Mouse (Mus musculus) stomach, embryonic 14.5 days (tissue): Measurements from ENCODE around the gene Necab3. TPM values are rescaled to one million over a fixed set of nuclear protein-coding genes. Genes with fewer than 3 reads are reported as not detected.

Experiments
- ATAC-seq: fragments of 200-750 bp; cut with Nextera tagmentation; 2 replicates; pipeline ENCODE4 v1.8.0; 2017; ENCODE audit warnings: low read depth, moderate TSS enrichment; ENCODE audit not compliant: insufficient number of reproducible peaks, insufficient read depth, low FRiP score
- H3K27ac ChIP-seq: fragments of 300-500 bp; sonication (generic); 2 replicates; pipeline ENCODE4 v1.5.1; 2014; ENCODE audit warnings: mild to moderate bottlenecking, low read length, moderate library complexity, mixed read lengths
- H3K27me3 ChIP-seq: fragments of 300-500 bp; sonication (generic); 2 replicates; pipeline ENCODE4 v1.6.1; 2014; ENCODE audit warnings: low read length, control low read depth, mixed read lengths; ENCODE audit not compliant: control insufficient read depth, insufficient read depth
- H3K36me3 ChIP-seq: fragments of 300-500 bp; sonication (generic); 2 replicates; pipeline ENCODE4 v1.6.1; 2014; ENCODE audit warnings: mild to moderate bottlenecking, control low read depth, low read length, moderate library complexity, mixed read lengths; ENCODE audit not compliant: control insufficient read depth, insufficient read depth
- H3K4me1 ChIP-seq: fragments of 300-500 bp; sonication (generic); 2 replicates; pipeline ENCODE4 v1.6.1; 2014; ENCODE audit warnings: low read length, control low read depth, mixed read lengths; ENCODE audit not compliant: control insufficient read depth, insufficient read depth
- H3K4me2 ChIP-seq: fragments of 300-500 bp; sonication (generic); replicated peaks from 2 replicates; pipeline ENCODE4 v1.6.1; 2014; ENCODE audit warnings: low read depth, low read length, control low read depth
- H3K4me3 ChIP-seq: fragments of 300-500 bp; sonication (generic); 2 replicates; pipeline ENCODE4 v1.5.1; 2014; ENCODE audit warnings: low read depth, low read length, control low read depth
- H3K9ac ChIP-seq: fragments of 300-500 bp; sonication (generic); replicated peaks from 2 replicates; pipeline ENCODE4 v1.6.1; 2014; ENCODE audit warnings: low read depth, mild to moderate bottlenecking, control low read depth, low read length, moderate library complexity, mixed read lengths
- H3K9me3 ChIP-seq: fragments of 300-500 bp; sonication (generic); 2 replicates; pipeline ENCODE4 v1.6.1; 2016; ENCODE audit warnings: low read depth, low read length, control low read depth; ENCODE audit not compliant: control insufficient read depth
- WGBS: fragments of 180-500 bp; shearing (Covaris S2); extraction: QIAGEN DNeasy Blood & Tissue Kit; methylation state at CpG from one replicate; pipeline ENCODE4 v1.1.7; 2014; 5-methylcytosine and 5-hydroxymethylcytosine counted together
- polyA plus RNA-seq: library from polyadenylated mRNA; unstranded; fragments of >200 nt; fragmentation: Nextera tagmentation; extraction: Ambion mirVana; gene quantifications from 2 replicates; pipeline ENCODE4 v1.2.1, GENCODE M21; 2014

Necab3 gene
- polyA plus RNA-seq, 1 experiment from 2014 or later = 3.2 TPM

- Histone ChIP-seq H3K9ac (peak within 1 kb of the TSS; percentile 87), H3K4me1 (peaks cover 31% of the 10 kb centered on the region), H3K27me3 (no peaks in the 10 kb centered on the region), H3K27ac (peak within 1 kb of the TSS; percentile 89), H3K36me3 (peaks cover 2% of the 10 kb centered on the region; the same call in 1 of the 2 replicates), H3K4me2 (peak within 1 kb of the TSS; percentile 82), H3K4me3 (peak within 1 kb of the TSS; percentile 72), H3K9me3 (no peaks in the 10 kb centered on the region)
- ATAC-seq = peak; percentile 96
- WGBS = 1% methylated on average over 35 of the region's 44 CpGs
These were observed 11.2 kb upstream of the Necab3 start, which contains the start of gene E2f1 for GRCm38 (mm10) chr2:154569836-154570286. E2f1 (minus strand) TSS chr2:154569892.

DNA sequence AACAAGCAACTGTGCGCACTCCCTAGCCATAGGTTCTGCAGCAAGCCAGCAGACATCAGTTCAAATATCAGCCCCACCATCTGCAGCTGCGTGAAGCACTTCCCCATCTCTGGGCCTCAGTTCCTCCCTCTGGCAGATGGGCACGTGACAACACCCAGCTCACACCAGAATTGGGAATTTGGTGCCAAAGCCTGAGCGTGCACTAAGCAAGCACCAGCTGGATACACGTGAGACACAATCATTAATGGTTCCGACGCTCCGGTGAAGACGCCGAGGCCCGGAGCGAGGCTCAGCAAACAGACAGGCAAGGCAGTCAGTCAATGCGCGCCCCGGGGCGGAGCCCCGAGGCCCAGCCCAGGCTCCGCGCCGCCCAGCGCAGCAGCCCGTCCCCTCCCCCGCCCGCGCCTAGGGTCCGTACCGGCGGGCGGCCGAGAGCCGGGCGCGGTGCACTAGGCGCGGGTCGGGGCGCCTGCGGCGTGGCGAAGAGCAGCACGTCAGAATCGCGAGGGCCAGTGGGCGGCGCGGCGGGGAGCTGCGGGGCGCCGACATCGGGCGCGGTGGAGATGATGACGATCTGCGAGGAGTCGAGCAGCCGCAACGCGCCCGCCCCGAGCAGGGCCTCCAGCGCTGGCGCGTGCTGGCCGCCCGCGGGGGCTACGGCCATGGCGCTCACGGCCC is 10.5 kb upstream of the Necab3 start:
- Histone ChIP-seq H3K4me2 (peak overlapping the region; percentile 82), H3K9ac (peak overlapping the region; percentile 87), H3K36me3 (peaks cover 2% of the 10 kb centered on the region; the same call in 1 of the 2 replicates), H3K4me1 (peaks cover 31% of the 10 kb centered on the region), H3K27ac (peak overlapping the region; percentile 89), H3K27me3 (no peaks in the 10 kb centered on the region), H3K4me3 (peak overlapping the region; percentile 72), H3K9me3 (no peaks in the 10 kb centered on the region)
- WGBS = under 1% methylated on average over 69 of the region's 70 CpGs
- peak; percentile 85 for ATAC-seq

- peak; percentile 2; the same call in 1 of the 2 replicates for ATAC-seq
- Histone ChIP-seq H3K36me3 (peaks cover 2% of the 10 kb centered on the region; the same call in 1 of the 2 replicates), H3K9ac (peak overlapping the region; percentile 87), H3K4me2 (peak overlapping the region; percentile 82), H3K27ac (peak overlapping the region; percentile 89), H3K4me3 (peak overlapping the region; percentile 72), H3K27me3 (no peaks in the 10 kb centered on the region), H3K4me1 (peaks cover 31% of the 10 kb centered on the region), H3K9me3 (no peaks in the 10 kb centered on the region)
- 13% methylated on average over 10 of the region's 10 CpGs for WGBS
These were observed 9.8 kb upstream of the Necab3 start for GRCm38 (mm10) chr2:154568329-154569070.

DNA sequence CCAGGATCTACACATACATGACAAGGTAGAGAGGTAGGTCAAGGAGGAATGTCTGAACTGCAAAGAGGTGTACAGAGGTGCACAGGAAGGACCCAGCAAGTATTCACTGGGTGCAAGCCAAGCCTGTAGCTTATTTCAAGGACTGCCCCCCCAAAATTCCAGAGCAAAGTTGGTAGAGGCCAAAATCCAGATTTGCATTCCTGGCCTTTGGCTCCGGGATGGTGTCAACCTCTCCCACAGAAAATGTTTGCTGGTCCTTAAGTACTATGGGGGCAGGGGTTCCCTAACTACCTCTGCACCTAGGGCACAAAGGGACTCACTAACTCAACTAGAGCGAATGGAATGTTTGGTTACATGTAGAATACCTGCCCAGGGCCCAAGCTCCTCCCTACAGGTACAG is 9.1 kb upstream of the Necab3 start:
- no peak overlapping the region for H3K9ac ChIP-seq
- WGBS = 61% methylated on average over 2 of the region's 2 CpGs
- H3K4me2 ChIP-seq = peak overlapping the region; percentile 82
- no peaks in the 10 kb centered on the region for H3K9me3 ChIP-seq
- peak overlapping the region; percentile 89; the same call in 1 of the 2 replicates for H3K27ac ChIP-seq
- no peak for ATAC-seq
- no peaks in the 10 kb centered on the region for H3K27me3 ChIP-seq
- peaks cover 31% of the 10 kb centered on the region for H3K4me1 ChIP-seq
- peaks cover 4% of the 10 kb centered on the region for H3K36me3 ChIP-seq
- peak overlapping the region; percentile 72 for H3K4me3 ChIP-seq

GRCm38 (mm10) chr2:154566641-154567040 is 8.0 kb upstream of the Necab3 start:
- no peaks in the 10 kb centered on the region for H3K9me3 ChIP-seq
- peaks cover 31% of the 10 kb centered on the region for H3K4me1 ChIP-seq
- no peak overlapping the region for H3K9ac ChIP-seq
- H3K27ac ChIP-seq = no peak overlapping the region
- no peak overlapping the region for H3K4me2 ChIP-seq
- no peak overlapping the region for H3K4me3 ChIP-seq
- no peak for ATAC-seq
- H3K36me3 ChIP-seq = peaks cover 7% of the 10 kb centered on the region
- WGBS = 34% methylated on average over 8 of the region's 8 CpGs
- H3K27me3 ChIP-seq = no peaks in the 10 kb centered on the region

DNA sequence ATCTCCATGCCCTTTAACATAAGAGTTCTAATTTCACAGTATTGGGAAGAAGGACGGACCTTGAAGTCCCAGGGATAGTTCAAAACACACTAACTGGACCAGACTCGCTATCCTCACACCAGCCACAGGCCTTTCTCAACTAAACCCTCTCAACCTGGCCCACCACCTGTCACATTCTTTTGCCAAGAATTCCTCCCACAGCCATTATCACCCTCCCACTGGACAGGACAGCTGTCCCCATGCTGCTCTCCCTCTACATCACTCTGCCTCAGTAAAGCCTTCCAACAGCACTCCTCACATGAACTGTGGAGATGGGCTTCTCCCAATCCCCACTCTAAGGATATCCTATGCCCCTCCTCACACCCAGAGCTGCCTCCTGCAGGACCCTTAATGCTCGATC is 6.9 kb upstream of the Necab3 start:
- WGBS = 73% methylated on average over 3 of the region's 3 CpGs
- Histone ChIP-seq H3K27me3 (no peaks in the 10 kb centered on the region), H3K4me3 (no peak overlapping the region), H3K9me3 (no peaks in the 10 kb centered on the region), H3K4me2 (no peak overlapping the region), H3K4me1 (peaks cover 31% of the 10 kb centered on the region), H3K27ac (no peak overlapping the region), H3K9ac (no peak overlapping the region), H3K36me3 (peaks cover 15% of the 10 kb centered on the region)
- no peak for ATAC-seq

GRCm38 (mm10) chr2:154563612-154564170 is 5.0 kb upstream of the Necab3 start:
- Histone ChIP-seq H3K36me3 (peaks cover 16% of the 10 kb centered on the region), H3K9me3 (no peaks in the 10 kb centered on the region), H3K9ac (no peak overlapping the region), H3K4me2 (no peak overlapping the region), H3K27me3 (no peaks in the 10 kb centered on the region), H3K27ac (no peak overlapping the region), H3K4me3 (no peak overlapping the region), H3K4me1 (peaks cover 30% of the 10 kb centered on the region)
- ATAC-seq = no peak
- 90% methylated on average over 22 of the region's 22 CpGs for WGBS

GRCm38 (mm10) chr2:154557184-154557832 is 1.4 kb downstream of the Necab3 start:
- H3K4me3 ChIP-seq = no peak overlapping the region
- no peak overlapping the region for H3K27ac ChIP-seq
- H3K4me2 ChIP-seq = no peak overlapping the region
- WGBS = 38% methylated on average over 5 of the region's 5 CpGs
- H3K36me3 ChIP-seq = peaks cover 9% of the 10 kb centered on the region; the same call in 1 of the 2 replicates
- no peaks in the 10 kb centered on the region for H3K9me3 ChIP-seq
- no peak overlapping the region for H3K9ac ChIP-seq
- peaks cover 9% of the 10 kb centered on the region for H3K4me1 ChIP-seq
- 0 out of 2 replicates have a peak, but pooled peaks cover under 1% of the 10 kb centered on the region for H3K27me3 ChIP-seq
- ATAC-seq = 0 out of 2 replicates have a peak, but pooled peaks have one; percentile 31
